Mouse (Mus musculus) brown adipose tissue, adult 24 weeks (tissue): ENCODE measurements at regions not wholly inside any gene's neighbourhood (a gene's known extent, or its start where the extent isn't known, plus 50 kb on each side); places are given as distances from the start of the nearest gene placed in this dataset.
"Not testable (repeated sequence)": the region's sequence is repeated elsewhere in the genome, so short reads cannot be mapped to it uniquely, and the experiment has no call there.

Source experiments
- H3K27ac ChIP-seq: fragments of 200-500 bp; replicated peaks from 2 replicates; pipeline ENCODE4 v1.5.1; 2012; ENCODE audit warnings: low read depth, mild to moderate bottlenecking, low read length
- H3K4me1 ChIP-seq: fragments of 200-500 bp; 2 replicates; pipeline ENCODE4 v1.6.1; 2012; ENCODE audit warnings: low read length, mixed read lengths; ENCODE audit not compliant: control insufficient read depth, insufficient read depth, insufficient read length
- H3K4me3 ChIP-seq: fragments of 200-500 bp; 2 replicates; pipeline ENCODE4 v1.5.1; 2012; ENCODE audit warnings: low read depth, mild to moderate bottlenecking, low read length, moderate library complexity; ENCODE audit not compliant: insufficient read depth

DNA sequence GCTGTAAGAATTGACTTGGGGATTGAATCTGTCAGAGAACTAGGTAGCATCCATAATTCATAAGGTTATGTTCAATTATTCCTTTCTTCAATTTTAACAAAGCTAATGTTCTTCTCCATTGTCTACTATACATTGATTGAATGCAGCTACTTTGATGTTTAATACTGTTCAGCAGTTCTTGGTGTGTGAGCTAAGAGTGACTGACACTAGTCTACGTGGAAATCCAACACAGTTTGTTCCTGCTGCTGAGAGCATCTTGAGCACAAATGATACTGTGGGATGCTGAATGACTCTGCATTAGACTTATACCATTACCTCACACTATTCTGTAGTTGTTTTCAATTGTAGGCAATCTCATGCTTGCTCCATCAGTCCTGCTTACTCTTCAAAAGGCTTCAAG lies 249.4 kb upstream of the Akr1e1 start:
- Histone ChIP-seq H3K4me3 (no peak overlapping the region), H3K4me1 (no peaks in the 10 kb centered on the region), H3K27ac (no peak overlapping the region)

DNA sequence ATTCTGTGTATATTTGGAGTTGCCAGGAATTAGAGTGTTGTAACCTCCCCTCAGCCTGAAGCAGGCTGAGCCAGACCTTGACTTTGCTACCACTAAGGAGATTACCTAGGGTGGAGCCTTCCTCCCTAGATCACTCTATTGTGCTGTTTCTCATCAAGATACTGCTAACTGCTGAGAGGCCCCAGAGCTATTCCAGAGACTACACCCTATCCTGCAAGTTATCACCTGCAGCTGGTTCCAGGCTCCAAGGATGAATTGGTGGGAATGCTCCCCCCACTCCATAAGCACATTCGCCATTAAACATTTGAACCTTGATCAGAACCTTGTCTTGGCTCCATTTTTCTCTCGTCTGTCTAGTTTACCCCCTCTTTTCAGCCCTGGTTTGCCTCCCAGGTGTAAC lies 230.5 kb upstream of the Akr1e1 start:
- not testable (repeated sequence) for H3K4me1 ChIP-seq, H3K27ac ChIP-seq

DNA sequence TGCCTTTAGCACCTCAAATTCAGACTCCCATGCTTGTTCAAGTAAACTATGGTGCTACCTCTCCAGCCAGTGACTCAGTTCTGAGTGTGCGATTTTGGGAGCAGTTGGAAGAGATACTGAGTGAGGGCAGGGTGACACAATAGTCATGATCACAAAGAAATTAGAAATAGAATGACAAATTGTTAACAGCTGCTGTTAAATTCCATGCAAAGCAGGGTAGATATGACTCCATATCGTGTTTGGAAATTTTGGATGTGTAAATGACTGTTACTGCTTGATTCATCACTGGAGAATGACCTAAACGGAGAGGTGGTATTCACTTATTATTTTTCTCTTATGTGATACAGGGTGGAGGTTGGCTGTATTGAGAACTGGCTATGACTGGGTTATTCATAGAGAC lies 217.8 kb upstream of the Akr1e1 start:
- H3K4me3 ChIP-seq: no peak overlapping the region
- no peaks in the 10 kb centered on the region for H3K4me1 ChIP-seq
- H3K27ac ChIP-seq: no peak overlapping the region

More for the DNA sequence above, 230.5 kb upstream of the Akr1e1 start:
- not testable (repeated sequence) for H3K4me3 ChIP-seq

DNA sequence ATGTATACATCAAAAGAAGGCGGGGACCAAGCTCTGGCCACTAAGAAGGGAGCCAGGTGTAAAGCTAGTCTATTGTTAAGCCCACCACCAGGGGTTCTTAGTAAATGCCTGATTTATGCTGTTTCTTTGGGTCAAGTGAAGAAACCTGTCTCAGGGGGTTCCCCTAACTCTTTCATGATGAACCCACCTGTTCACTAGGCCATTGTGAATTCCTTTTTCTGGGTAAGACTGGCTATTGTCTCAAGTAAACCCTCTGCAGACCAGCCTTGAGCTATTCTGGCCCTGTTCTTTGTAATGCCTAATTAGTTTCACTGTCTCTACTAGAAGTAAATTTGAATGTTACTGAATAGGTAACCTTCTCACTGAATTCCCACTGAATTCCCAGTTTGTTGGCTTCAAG lies 216.8 kb upstream of the Akr1e1 start:
- not testable (repeated sequence) for H3K27ac ChIP-seq, H3K4me3 ChIP-seq

DNA sequence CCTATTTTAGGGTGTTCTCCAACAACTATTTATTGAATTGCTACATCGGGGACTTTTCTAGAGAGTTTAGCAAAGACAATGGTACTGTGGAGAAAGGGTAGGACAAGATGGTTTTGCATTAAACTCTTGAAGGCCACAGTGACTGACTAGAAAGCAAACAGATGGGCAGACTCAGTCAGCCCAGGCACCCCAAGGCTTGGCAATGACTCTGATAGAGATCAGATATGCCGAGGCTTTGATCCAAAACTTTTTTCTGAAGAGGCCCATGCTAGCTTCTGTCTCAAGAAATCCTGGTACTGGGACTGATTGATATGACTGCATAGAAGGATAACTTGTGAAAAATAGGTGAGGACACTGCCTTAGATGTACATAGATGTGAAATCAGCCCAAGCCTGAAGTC lies 197.9 kb upstream of the Akr1e1 start:
- no peak overlapping the region for H3K4me3 ChIP-seq
- H3K4me1 ChIP-seq: no peaks in the 10 kb centered on the region
- H3K27ac ChIP-seq: no peak overlapping the region

More for the DNA sequence above, 216.8 kb upstream of the Akr1e1 start:
- not testable (repeated sequence) for H3K4me1 ChIP-seq

DNA sequence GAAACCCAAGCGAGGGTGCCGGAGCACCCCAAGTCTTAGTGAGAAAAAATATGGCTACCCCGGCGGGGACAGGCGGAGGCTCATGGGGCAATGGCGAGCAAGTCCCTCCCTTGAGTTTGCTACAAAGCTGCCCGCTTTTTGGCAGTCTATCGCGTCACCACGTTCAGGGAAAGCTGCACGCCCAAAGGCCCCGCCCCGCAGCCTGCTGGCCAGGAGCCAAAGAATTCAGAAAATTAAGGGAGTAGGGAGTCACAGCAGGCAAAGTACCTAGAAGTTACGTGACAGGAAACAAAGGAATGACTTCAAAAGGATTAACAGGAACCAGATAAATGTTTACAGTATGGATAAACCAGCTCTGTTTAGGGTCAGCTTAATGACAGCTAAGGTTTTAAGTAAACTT lies 191.7 kb upstream of the Akr1e1 start:
- H3K4me1 ChIP-seq: no peaks in the 10 kb centered on the region
- no peak overlapping the region for H3K4me3 ChIP-seq
- H3K27ac ChIP-seq: no peak overlapping the region

DNA sequence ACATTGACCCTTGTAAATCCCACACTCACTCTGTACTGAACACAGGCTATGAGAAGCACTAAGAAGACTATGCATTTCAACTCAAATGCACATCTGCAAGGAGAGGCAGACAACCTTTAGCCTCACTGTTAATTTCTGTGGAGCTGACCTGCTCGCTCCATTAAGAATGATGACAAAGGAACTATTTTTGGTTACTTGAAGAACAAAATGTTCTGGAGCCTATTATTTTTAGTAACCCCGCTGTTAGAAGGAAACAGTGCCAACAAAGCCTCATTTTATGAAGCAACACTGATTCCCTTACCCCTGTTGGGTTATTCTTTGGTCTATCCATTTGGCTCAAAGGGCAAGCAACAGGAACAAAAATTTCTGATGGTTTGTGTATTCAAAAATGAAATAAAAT lies 182.2 kb upstream of the Akr1e1 start:
- H3K4me1 ChIP-seq: 0 out of 2 replicates have a peak, but pooled peaks cover 2% of the 10 kb centered on the region
- H3K27ac ChIP-seq: peak overlapping the region; percentile 62
- H3K4me3 ChIP-seq: no peak overlapping the region

DNA sequence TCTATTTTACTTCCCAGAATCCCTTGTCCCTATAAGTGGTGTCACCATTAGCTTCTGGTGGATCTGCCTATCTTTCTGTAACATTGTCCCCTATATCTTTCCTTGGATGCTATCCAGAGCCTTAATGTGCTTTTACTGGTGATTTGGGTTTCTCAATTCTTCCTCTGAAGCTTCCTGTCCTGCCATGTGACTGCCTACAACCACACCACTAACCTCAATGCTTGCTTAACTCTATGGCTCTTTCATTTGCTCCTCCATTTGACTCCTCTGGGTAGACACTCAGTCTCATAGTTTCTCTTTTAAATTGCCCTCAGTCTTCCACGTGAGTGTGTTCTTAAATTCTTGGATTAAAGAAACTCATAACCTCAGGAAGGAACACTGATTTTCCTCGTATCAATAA lies 181.4 kb upstream of the Akr1e1 start:
- peak overlapping the region; percentile 71 for H3K27ac ChIP-seq
- H3K4me3 ChIP-seq: no peak overlapping the region
- 0 out of 2 replicates have a peak, but pooled peaks cover 2% of the 10 kb centered on the region for H3K4me1 ChIP-seq

DNA sequence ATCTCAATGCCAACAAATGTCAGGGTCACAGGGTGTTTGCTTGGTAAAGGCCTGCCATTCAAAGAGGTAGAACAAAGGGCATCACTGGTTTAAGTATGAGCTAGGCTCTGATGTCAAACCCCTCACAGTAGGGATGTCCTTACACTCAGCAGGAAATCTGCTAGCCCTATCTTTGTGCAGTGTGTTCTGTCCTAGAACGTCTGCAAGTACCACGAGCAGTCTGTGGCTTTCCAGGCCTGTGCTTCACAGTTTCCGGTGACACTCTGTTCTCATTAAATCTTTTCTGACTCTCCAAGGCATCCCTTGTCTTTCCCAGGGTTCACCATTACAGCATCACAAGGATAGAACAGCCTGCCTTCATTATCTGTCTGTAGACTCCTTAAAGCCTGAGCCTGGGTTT lies 174.3 kb upstream of the Akr1e1 start:
- H3K27ac ChIP-seq: no peak overlapping the region

DNA sequence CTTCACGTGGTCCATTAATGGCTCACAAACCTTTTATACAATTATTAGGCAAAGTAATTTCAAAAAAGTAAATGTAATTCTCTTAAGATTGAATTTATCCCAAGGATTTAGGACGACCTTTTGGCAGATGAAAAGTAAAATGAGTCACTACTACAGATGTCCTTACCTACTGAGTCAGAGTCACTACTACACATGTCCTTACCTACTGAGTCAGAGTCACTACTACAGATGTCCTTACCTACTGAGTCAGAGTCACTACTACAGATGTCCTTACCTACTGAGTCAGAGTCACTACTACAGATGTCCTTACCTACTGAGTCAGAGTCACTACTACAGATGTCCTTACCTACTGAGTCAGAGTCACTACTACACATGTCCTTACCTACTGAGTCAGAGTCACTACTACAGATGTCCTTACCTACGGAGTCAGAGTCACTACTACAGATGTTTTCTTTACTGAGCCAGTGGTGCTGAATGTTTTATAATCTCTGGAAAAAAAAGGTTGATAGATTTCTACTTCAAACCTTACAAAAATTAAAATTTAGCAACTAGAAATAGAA lies 169.4 kb upstream of the Akr1e1 start:
- H3K4me3 ChIP-seq, H3K27ac ChIP-seq, H3K4me1 ChIP-seq: not testable (repeated sequence)

More for the DNA sequence above, 174.3 kb upstream of the Akr1e1 start:
- H3K4me3 ChIP-seq: no peak overlapping the region
- no peaks in the 10 kb centered on the region for H3K4me1 ChIP-seq

DNA sequence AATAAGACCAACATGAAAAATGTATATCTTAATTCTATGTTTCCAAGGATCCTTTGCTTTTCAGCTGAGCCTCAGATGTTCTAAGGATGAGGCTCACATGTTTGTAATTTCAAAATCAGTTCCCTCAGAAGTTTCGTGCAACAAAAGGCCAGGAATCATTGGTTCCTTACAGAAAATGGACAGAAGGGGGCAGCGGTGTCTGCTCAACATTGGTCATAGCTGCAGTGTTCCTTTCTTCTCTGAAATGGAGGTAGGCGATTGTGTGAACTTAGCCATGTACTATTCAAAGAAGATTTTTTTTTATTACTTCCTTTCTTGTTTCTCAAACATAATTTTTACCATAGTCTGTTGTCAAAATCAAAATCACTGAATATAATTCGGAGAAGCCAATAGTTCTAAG lies 167.9 kb upstream of the Akr1e1 start:
- H3K4me3 ChIP-seq: no peak overlapping the region
- H3K27ac ChIP-seq: no peak overlapping the region

DNA sequence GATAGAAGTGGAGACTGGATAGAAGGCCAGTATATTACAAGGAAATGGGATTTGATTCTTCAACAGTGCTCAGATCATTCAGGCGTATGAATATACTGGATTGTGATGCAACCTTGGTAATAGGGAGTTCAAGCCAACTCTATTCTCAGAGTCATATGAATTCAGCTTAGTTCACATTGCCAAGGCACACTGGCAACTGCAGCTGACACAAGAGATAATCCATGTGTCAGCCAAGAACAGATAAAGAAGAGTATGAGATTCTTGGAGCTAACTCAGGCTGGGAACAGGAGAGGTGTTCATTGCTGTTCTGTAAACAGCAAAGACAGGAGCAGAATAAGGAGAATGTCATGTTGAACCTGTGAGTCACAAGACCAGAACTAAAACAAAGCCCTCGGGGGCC lies 163.3 kb upstream of the Akr1e1 start:
- Histone ChIP-seq H3K27ac (peak overlapping the region; percentile 98), H3K4me1 (peaks cover 3% of the 10 kb centered on the region), H3K4me3 (no peak overlapping the region)

More for the DNA sequence above, 167.9 kb upstream of the Akr1e1 start:
- peaks cover 3% of the 10 kb centered on the region for H3K4me1 ChIP-seq

DNA sequence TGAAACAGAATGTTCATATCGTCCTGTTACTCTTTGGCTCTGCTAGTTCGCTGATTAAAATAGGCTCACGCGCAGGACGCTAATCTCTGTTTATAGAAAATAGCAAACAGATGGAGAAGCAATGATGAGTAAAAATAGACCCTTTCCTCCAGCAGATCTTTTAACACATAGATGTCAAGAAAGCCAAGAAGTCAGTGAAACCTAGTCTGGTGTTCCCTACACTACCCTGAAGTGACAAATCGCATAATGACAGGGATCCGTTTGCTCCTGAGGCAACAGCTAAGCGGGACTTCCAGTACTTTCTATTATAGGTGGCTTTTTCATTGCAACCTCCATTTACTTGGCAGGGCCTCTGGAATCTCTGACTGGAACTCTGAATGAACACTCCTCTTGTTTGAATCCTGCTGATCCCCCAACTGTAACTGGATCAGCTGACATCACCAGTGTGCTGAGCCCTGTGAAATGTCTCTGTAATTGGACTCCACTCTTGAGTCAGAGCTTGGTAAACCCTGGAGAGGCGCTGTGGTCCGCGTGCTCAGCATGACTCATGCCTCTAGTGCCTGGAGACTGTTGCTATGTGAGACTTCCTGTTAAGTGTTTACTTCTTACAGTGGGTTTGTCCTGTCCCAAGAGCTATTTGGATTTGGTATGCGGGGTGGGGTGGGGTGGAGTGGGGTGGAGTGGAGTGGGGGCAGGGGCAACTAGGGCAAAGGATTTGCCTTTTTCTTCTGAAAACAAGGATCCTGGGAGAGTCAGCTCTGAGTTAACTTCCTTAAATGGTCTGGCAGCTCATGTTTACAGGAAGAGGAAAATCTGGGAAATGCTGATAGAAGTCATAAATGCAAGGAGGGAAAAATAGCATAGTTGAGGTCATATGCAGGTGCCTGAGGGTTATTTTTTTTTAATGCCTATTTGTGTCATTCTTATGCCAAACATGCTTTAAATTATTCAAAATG lies 162.4 kb upstream of the Akr1e1 start:
- Histone ChIP-seq H3K4me3 (peak overlapping the region; percentile 33), H3K27ac (peak overlapping the region; percentile 99)

DNA sequence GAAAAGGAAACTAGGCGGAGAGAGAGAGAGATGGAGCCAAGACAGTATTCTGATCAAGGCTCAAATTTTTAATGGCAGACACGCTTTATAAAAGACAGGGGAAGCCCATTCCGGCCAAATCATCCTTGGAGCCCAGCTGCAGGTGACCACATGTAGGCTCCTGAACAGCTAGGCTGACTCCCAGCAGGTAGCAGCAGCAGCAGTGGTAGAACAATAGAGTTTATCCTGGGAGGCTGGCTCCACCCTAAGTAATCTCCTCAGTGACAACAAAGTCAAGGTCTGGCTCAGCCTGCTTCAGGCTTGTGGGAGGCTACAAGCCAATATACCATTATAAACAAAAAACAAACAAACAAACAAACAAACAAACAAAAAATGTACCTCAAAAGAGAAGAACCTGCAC lies 151.0 kb upstream of the Akr1e1 start:
- no peak overlapping the region for H3K27ac ChIP-seq
- no peak overlapping the region for H3K4me3 ChIP-seq
- H3K4me1 ChIP-seq: no peaks in the 10 kb centered on the region

More for the DNA sequence above, 162.4 kb upstream of the Akr1e1 start:
- H3K4me1 ChIP-seq: peaks cover 3% of the 10 kb centered on the region

DNA sequence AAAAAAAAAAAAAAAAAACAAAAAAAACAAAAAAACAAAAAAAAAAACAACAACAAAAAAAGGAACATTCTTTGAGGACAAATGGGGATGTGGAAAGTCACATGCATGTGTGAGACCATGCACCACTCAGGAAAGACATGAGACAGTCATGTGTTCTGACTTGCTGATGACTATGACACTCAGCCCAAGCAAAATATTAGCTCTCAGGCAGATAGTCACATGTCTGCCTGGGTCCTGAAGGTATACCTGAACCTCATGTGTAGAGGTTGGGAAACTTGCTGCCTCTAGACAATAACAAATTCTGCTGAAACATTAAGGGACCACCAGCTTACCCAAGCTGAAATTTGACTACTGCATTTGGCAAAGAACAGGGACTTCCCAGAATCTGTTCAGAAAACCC lies 147.6 kb upstream of the Akr1e1 start:
- H3K27ac ChIP-seq: no peak overlapping the region
- no peaks in the 10 kb centered on the region for H3K4me1 ChIP-seq
- H3K4me3 ChIP-seq: no peak overlapping the region

DNA sequence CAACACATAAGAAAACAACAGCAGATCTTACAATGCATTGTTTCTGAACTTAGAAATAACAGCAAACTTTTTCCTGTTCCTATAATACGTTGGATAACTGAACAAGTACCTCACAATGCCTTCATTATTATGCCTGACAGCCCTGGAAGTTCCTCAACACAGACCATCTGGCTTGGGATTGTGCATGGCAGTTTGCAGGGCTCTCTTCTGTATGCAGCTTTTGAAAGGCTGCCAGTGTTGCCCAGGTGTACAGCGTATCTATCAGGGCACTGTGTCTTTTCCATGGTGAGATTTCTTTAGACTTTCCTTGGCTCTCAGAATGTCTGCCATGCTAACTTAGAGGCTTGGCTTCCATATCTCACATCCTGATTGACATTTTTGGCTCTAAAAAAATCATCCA lies 134.0 kb upstream of the Akr1e1 start:
- H3K4me1 ChIP-seq: no peaks in the 10 kb centered on the region
- H3K27ac ChIP-seq: no peak overlapping the region
- no peak overlapping the region for H3K4me3 ChIP-seq
